Mouse (Mus musculus): ENCODE measurements around the gene Bak1.

DNA sequence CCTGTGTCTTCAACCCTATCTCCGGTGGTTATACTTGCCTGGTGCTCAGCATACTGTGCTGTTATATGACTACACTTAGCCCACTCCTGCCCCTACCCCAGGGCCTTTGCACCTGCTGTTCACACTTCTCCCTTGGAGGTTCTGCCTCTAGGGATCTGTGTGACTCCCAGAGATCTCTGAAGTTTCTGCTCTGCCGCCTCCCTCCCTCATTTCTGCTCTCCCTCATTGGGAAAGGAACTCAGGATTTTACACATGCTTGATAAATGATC lies 12.9 kb upstream of the Bak1 start:
- no peak for TF ChIP-seq CTCF (conservative IDR thresholded peaks at IDR 0.05; ENCODE audit: low read length)
- no peak for TF ChIP-seq NANOG (IDR thresholded peaks at IDR 0.05; ENCODE audit: borderline replicate concordance, low read length)
- no peak for TF ChIP-seq POU5F1 (IDR thresholded peaks at IDR 0.05; ENCODE audit: borderline replicate concordance, low read length)

Measured in E14TG2a.4 (cell line).